In genomic region chr3:101136483-101136882, GRCm38 (mm10) we compare ENCODE assay signal across 10 mouse cellular contexts. TPM values are rescaled to one million over a fixed set of nuclear protein-coding genes. Genes with fewer than 3 reads are reported as not detected.
DNase-seq lines count a peak whose midpoint lies in the region; ATAC-seq lines count a peak whose summit lies in the region.
"Had no signal": no experiment of that assay in that cellular context is flagged by ENCODE, and none has a peak within 500 bp of the region (broad histone marks: within the 10 kb centered on the region; RNA-seq: fewer than 3 reads in every experiment).

No protein-coding gene starts in this region.

- no peaks in the 10 kb centered on the region for H3K27me3 ChIP-seq in embryonic facial prominence, embryonic 14.5 days (replicated peaks; ENCODE audit: control insufficient read depth, insufficient read depth, low read length)
- H3K27me3 ChIP-seq: forebrain, embryonic 12.5 days; lung, embryonic 15.5 days; neural tube, embryonic 12.5 days had no signal

- H3K36me3 ChIP-seq in embryonic facial prominence, embryonic 14.5 days (ENCODE audit: control insufficient read depth, insufficient read depth, low read length) = no peaks in the 10 kb centered on the region
- H3K36me3 ChIP-seq: forebrain, embryonic 12.5 days; lung, embryonic 15.5 days; neural tube, embryonic 12.5 days had no signal

- H3K9ac ChIP-seq in embryonic facial prominence, embryonic 14.5 days (ENCODE audit: low read depth, low read length) = 0 out of 2 replicates have a peak overlapping the region, but pooled peaks have one; percentile 30
- H3K9ac ChIP-seq: forebrain, embryonic 12.5 days; lung, embryonic 15.5 days; neural tube, embryonic 12.5 days had no signal

- H3K4me2 ChIP-seq in embryonic facial prominence, embryonic 14.5 days (ENCODE audit: low read depth, low read length) = no peak overlapping the region
- H3K4me2 ChIP-seq: forebrain, embryonic 12.5 days; lung, embryonic 15.5 days; neural tube, embryonic 12.5 days had no signal

- 0 out of 2 replicates have a peak, but pooled peaks cover 6% of the 10 kb centered on the region for H3K4me1 ChIP-seq in embryonic facial prominence, embryonic 14.5 days (ENCODE audit: control insufficient read depth, insufficient read depth, low read length)

- no peak overlapping the region for H3K4me3 ChIP-seq in embryonic facial prominence, embryonic 14.5 days (ENCODE audit: low read depth, low read length)
- H3K4me3 ChIP-seq: forebrain, embryonic 12.5 days; lung, embryonic 15.5 days; neural tube, embryonic 12.5 days had no signal

- no peak overlapping the region for H3K27ac ChIP-seq in embryonic facial prominence, embryonic 14.5 days (replicated peaks; ENCODE audit: low read depth, low read length)
- H3K27ac ChIP-seq: forebrain, embryonic 12.5 days; lung, embryonic 15.5 days; neural tube, embryonic 12.5 days had no signal

- ATAC-seq in embryonic facial prominence, embryonic 14.5 days (ENCODE audit: low read depth) = no peak
- ATAC-seq in frontal cortex, adult (ENCODE audit: low TSS enrichment) = no peak

- no peaks in the 10 kb centered on the region for H3K9me3 ChIP-seq in embryonic facial prominence, embryonic 14.5 days (ENCODE audit: control insufficient read depth, low read length)
- H3K9me3 ChIP-seq: forebrain, embryonic 12.5 days; lung, embryonic 15.5 days; neural tube, embryonic 12.5 days had no signal

- intact Hi-C loops in left cerebral cortex, postnatal 14 days (cut with DNase I) = no loop called here

- 22% methylated on average over 11 of the region's 11 CpGs for WGBS in embryonic facial prominence, embryonic 14.5 days

- DNase-seq in urinary bladder, adult 18-20 months (ENCODE audit: low spot score in 2 of 2) = peak; percentile 24 to 40
- no peak for DNase-seq in urinary bladder, postnatal 10 days (ENCODE audit: low spot score)
- DNase-seq in embryonic facial prominence, embryonic 14.5 days (ENCODE audit: low spot score) = peak; percentile 55
- peak; percentile 52 to 68 for DNase-seq in kidney, postnatal 4 days
- no peak for DNase-seq in left cerebral cortex, postnatal 14 days (ENCODE audit: low spot score in 2 of 2)
- DNase-seq in spleen, postnatal 36 days (ENCODE audit: low spot score in 2 of 2) = no peak

RNA-seq across cellular contexts. Expression of gene Ptgfrn, which starts 26.4 kb away (rescaled TPM):
- 9.7 and 10.2 TPM in 2 replicates for polyA plus RNA-seq in embryonic facial prominence, embryonic 14.5 days (2014; fragmentation: Nextera tagmentation; extraction: Ambion mirVana)
- total RNA-seq in left cerebral cortex, postnatal 14 days (2021) = 10 to 100 TPM; 40.8 to 47.1 TPM

Comparison
In these comparisons a context has a peak if more than half of its experiments do, and no peak if none do; other contexts are left out.
1. DNase-seq: peak in urinary bladder, adult 18-20 months (2 of 2), embryonic facial prominence, embryonic 14.5 days (single experiment) and kidney, postnatal 4 days (2 of 2); none in urinary bladder, postnatal 10 days (single experiment), left cerebral cortex, postnatal 14 days (0 of 2) and spleen, postnatal 36 days (0 of 2).